Mouse (Mus musculus): ENCODE measurements around the gene Ssx2ip. TPM values are rescaled to one million over a fixed set of nuclear protein-coding genes. Genes with fewer than 3 reads are reported as not detected.

The Ssx2ip gene
- polyA plus RNA-seq, 1 experiment from 2014 or later: 36.1 TPM

DNA sequence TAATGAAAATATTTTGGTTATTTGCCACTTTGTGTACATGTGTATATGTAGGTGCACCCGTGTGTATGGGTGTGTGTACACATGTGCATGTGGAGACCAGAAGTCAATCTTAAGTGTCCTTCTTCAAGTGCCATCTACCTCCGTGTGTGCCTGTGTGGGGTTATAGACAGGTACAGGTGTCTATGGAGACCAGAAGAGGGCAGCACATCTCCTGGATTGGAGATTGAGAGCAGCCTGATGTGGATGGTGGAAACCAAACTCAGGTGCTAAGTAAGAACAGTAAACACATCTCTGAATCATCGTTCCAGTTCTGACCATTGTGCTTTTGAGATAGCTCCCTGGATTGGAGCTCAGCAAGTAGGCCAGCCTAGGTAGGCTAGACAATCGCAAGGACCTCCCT lies 82.0 kb downstream of the Ssx2ip start:
- ATAC-seq: no peak
- H3K36me3 ChIP-seq (ENCODE audit: control insufficient read depth, insufficient read depth, low read length): no peaks in the 10 kb centered on the region
- no peak overlapping the region for H3K4me2 ChIP-seq (ENCODE audit: low read depth, low read length)
- no peak overlapping the region for H3K27ac ChIP-seq (ENCODE audit: low read length)
- H3K27me3 ChIP-seq (replicated peaks; ENCODE audit: control insufficient read depth, insufficient read depth, low read length): no peaks in the 10 kb centered on the region
- H3K9ac ChIP-seq (ENCODE audit: low read depth, low read length): no peak overlapping the region
- 82% methylated on average over 4 of the region's 4 CpGs for WGBS
- no peak overlapping the region for H3K4me3 ChIP-seq (ENCODE audit: low read length)
- no peaks in the 10 kb centered on the region for H3K9me3 ChIP-seq (ENCODE audit: control insufficient read depth, low read length)
- no peaks in the 10 kb centered on the region for H3K4me1 ChIP-seq (ENCODE audit: control insufficient read depth, insufficient read depth, low read length)

Small RNA genes lying within 50 kb of the gene (microRNA-seq; reads per million reads assigned to microRNA genes)
- gene Gm22901: not detected

Other genes starting within 250 kb of the Ssx2ip start
- 2.8 and 3.1 TPM in 2 replicates for gene Lpar3, start 183.7 kb upstream of the Ssx2ip start, polyA plus RNA-seq (2015; fragmentation: Nextera tagmentation; extraction: Ambion mirVana)
- gene Ctbs, start 45.2 kb downstream of the Ssx2ip start, polyA plus RNA-seq (2015; fragmentation: Nextera tagmentation; extraction: Ambion mirVana): 11.0 and 11.6 TPM in 2 replicates
- 2.0 and 2.3 TPM in 2 replicates for gene Spata1, start 95.1 kb downstream of the Ssx2ip start, polyA plus RNA-seq (2015; fragmentation: Nextera tagmentation; extraction: Ambion mirVana)
- 976 and 1,024 TPM in 2 replicates for gene Gng5, start 95.2 kb downstream of the Ssx2ip start, polyA plus RNA-seq (2015; fragmentation: Nextera tagmentation; extraction: Ambion mirVana)
- gene Rpf1, start 116.8 kb downstream of the Ssx2ip start, polyA plus RNA-seq (2015; fragmentation: Nextera tagmentation; extraction: Ambion mirVana): 42.1 and 45.5 TPM in 2 replicates
- gene Uox, start 165.8 kb downstream of the Ssx2ip start, polyA plus RNA-seq (2015; fragmentation: Nextera tagmentation; extraction: Ambion mirVana): 0.64 and 1.8 TPM in 2 replicates
- 0.05 TPM in 1 of 2 replicates, not detected in the other for gene Dnase2b, start 211.0 kb downstream of the Ssx2ip start, polyA plus RNA-seq (2015; fragmentation: Nextera tagmentation; extraction: Ambion mirVana)
- not detected in 2 replicates for gene 4930503B20Rik, start 246.7 kb downstream of the Ssx2ip start, polyA plus RNA-seq (2015; fragmentation: Nextera tagmentation; extraction: Ambion mirVana)

All from intestine, embryonic 16.5 days (tissue).